Mouse (Mus musculus): ENCODE data around the gene Rbms3.

GRCm38 (mm10) chr9:117253361-117253760, 376.4 kb downstream of the Rbms3 start:
- TF ChIP-seq USF1 (IDR thresholded peaks at IDR 0.05; ENCODE audit: low read depth, low read length) (no peak), EP300 (IDR thresholded peaks at IDR 0.05; ENCODE audit: low read length) (no peak), ZC3H11A (IDR thresholded peaks at IDR 0.05; ENCODE audit: low read depth, low read length) (no peak), CTCF (conservative IDR thresholded peaks at IDR 0.05 in 1 of 2, IDR thresholded peaks at IDR 0.05 in 1 of 2; ENCODE audit: low read depth in 2 of 2, low read length in 2 of 2) (no peak), CHD2 (IDR thresholded peaks at IDR 0.05; ENCODE audit: low read length) (no peak), JUN (IDR thresholded peaks at IDR 0.05; ENCODE audit: insufficient read depth, low read depth, low read length) (no peak), POLR2A (IDR thresholded peaks at IDR 0.05; ENCODE audit: low read depth, low read length) (no peak), HCFC1 (IDR thresholded peaks at IDR 0.05; ENCODE audit: low read depth, low read length) (no peak), MAFK (IDR thresholded peaks at IDR 0.05; ENCODE audit: insufficient replicate concordance, low read length) (no peak), NELFE (IDR thresholded peaks at IDR 0.05; ENCODE audit: low read depth, low read length) (no peak), RAD21 (IDR thresholded peaks at IDR 0.05; ENCODE audit: low read depth, low read length) (no peak)
